Mouse (Mus musculus) layer of hippocampus, adult 8-10 months (tissue): ENCODE measurements at regions not wholly inside any gene's neighbourhood (a gene's known extent, or its start where the extent isn't known, plus 50 kb on each side); places are given as distances from the start of the nearest gene placed in this dataset.
"Not testable (repeated sequence)": the region's sequence is repeated elsewhere in the genome, so short reads cannot be mapped to it uniquely, and the experiment has no call there.

Experiments
- DNase-seq, 2 experiments: peaks; one replicate each; pipeline ENCODE4 v3.0.0; 2022; ENCODE audit warnings: low spot score in 2 of 2

GRCm38 (mm10) chr2:64443171-64443570, 345.3 kb upstream of the Fign start:
- no peak for DNase-seq

GRCm38 (mm10) chr2:64440961-64441360, 343.1 kb upstream of the Fign start:
- DNase-seq = no peak

GRCm38 (mm10) chr2:64417129-64417528, 319.3 kb upstream of the Fign start:
- DNase-seq = not testable (repeated sequence)

- no peak for DNase-seq
Observed at GRCm38 (mm10) chr2:64413846-64414245, 316.0 kb upstream of the Fign start.

GRCm38 (mm10) chr2:64413263-64413662, 315.4 kb upstream of the Fign start:
- no peak for DNase-seq

- no peak for DNase-seq
Observed at GRCm38 (mm10) chr2:64395946-64396345, 298.1 kb upstream of the Fign start.

- peak; percentile 16 to 37 for DNase-seq
Observed at GRCm38 (mm10) chr2:64394619-64395294, 296.9 kb upstream of the Fign start.

GRCm38 (mm10) chr2:64394199-64394598, 296.4 kb upstream of the Fign start:
- no peak for DNase-seq

GRCm38 (mm10) chr2:64369791-64370190, 272.0 kb upstream of the Fign start:
- no peak for DNase-seq

GRCm38 (mm10) chr2:64367188-64367587, 269.4 kb upstream of the Fign start:
- no peak for DNase-seq

GRCm38 (mm10) chr2:64366528-64366927, 268.7 kb upstream of the Fign start:
- DNase-seq = no peak

GRCm38 (mm10) chr2:64356286-64356685, 258.4 kb upstream of the Fign start:
- DNase-seq = no peak

- DNase-seq = peak; percentile 4 to 16
Observed at GRCm38 (mm10) chr2:64325499-64325898, 227.7 kb upstream of the Fign start.
